Mouse (Mus musculus) bone marrow macrophage, adult 2 months (primary cell): ENCODE data around the gene Gm5751.

Experiments
- CTCF ChIP-seq: IDR thresholded peaks from 2 replicates; pipeline ENCODE4 v1.5.1; 2012; ENCODE audit warnings: low read depth, mild to moderate bottlenecking, low read length, moderate library complexity
- POLR2A ChIP-seq: IDR thresholded peaks from 2 replicates; pipeline ENCODE4 v1.6.1; 2012; ENCODE audit warnings: mild to moderate bottlenecking, low read depth, low read length, borderline replicate concordance

GRCm38 (mm10) chrX:8832043-8832442 lies 42.0 kb upstream of the Gm5751 start:
- no peak for TF ChIP-seq POLR2A
- no peak for TF ChIP-seq CTCF
